Mouse (Mus musculus): ENCODE results near the gene Nr5a1.

DNA sequence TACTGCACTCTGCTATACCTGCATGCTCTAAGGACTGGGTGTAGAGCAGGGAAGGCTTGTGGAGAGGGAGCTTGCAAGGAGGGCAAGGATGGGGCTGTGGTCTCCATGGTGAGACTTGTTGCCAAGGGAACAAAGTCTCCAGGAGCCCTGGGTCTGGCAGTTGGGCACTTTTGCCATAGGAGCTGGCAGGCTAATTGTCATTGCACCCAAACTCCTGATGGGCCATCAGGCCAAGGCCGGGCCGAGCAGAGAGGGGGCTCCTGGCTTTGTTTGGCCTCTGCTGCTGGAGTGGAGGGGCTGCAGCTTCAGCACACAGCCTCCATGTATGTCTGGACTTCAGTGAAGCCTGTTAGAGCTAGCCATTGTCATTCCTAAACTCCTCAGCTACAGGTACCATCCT is 6.3 kb upstream of the Nr5a1 start:
- TF ChIP-seq POLR2A (IDR thresholded peaks at IDR 0.05; ENCODE audit: low read depth, low read length) = no peak
- TF ChIP-seq CTCF (IDR thresholded peaks at IDR 0.05; ENCODE audit: extremely low read depth, insufficient read depth, insufficient read length, insufficient replicate concordance) = no peak
